Mouse (Mus musculus) cerebellum, adult 2 months (tissue): ENCODE measurements around the gene Hint1.

Experiments
- CTCF ChIP-seq: fragments of 200-500 bp; IDR thresholded peaks from 2 replicates; pipeline ENCODE4 v1.5.1; 2011; ENCODE audit warnings: low read depth, mild to moderate bottlenecking, control low read depth, low read length, moderate library complexity, borderline replicate concordance; ENCODE audit not compliant: insufficient read depth
- POLR2A ChIP-seq: fragments of 200-500 bp; IDR thresholded peaks from 2 replicates; pipeline ENCODE4 v1.6.1; 2011; ENCODE audit warnings: low read length, control low read depth, borderline replicate concordance; ENCODE audit not compliant: insufficient read depth

DNA sequence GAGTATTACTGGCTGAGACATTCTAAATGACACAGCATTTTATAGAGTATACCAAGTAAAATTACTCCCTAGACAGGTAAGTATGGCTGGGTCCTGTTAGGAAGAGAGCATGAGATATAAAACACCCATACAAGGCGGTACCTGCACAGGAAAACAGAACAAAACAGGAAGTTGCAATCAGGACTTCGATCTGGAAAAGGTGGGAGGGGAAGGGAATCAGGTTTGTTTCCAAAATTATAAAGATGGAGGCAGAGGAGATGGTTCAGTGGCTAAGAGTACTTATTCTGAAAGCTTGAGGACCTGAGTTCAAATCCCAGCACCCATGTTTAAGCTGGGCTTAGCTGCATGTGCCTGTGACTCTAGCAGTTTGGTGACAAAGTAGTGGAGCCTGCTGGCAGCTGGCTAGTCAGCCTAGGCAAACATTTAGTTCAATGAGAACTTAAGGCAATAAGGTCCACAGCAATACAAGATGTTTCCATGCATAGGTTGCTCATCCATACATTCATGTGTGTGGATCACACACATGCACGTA lies 1.8 kb downstream of the Hint1 start:
- TF ChIP-seq CTCF (no peak), POLR2A (no peak)
